Mouse (Mus musculus): ENCODE measurements at regions not wholly inside any gene's neighbourhood (a gene's known extent, or its start where the extent isn't known, plus 50 kb on each side); places are given as distances from the start of the nearest gene placed in this dataset.

- Histone ChIP-seq H3K9ac (replicated peaks; ENCODE audit: low read depth, low read length) (no peak overlapping the region), H3K4me1 (ENCODE audit: control insufficient read depth, insufficient read depth, low read length) (no peaks in the 10 kb centered on the region), H3K27me3 (ENCODE audit: control insufficient read depth, insufficient read depth, low read length) (no peaks in the 10 kb centered on the region), H3K36me3 (ENCODE audit: control insufficient read depth, insufficient read depth, low read length) (no peaks in the 10 kb centered on the region), H3K27ac (ENCODE audit: low read length) (no peak overlapping the region), H3K4me3 (ENCODE audit: low read depth, low read length) (no peak overlapping the region), H3K9me3 (ENCODE audit: control insufficient read depth, low read depth, low read length) (no peaks in the 10 kb centered on the region), H3K4me2 (replicated peaks; ENCODE audit: low read depth, low read length) (no peak overlapping the region)
- no peak for ATAC-seq (ENCODE audit: insufficient number of reproducible peaks, insufficient read depth, low FRiP score, low read depth)
Measured at GRCm38 (mm10) chr5:133020821-133021220, 477.7 kb upstream of the Auts2 start.

- Histone ChIP-seq H3K27me3 (ENCODE audit: control insufficient read depth, insufficient read depth, low read length) (no peaks in the 10 kb centered on the region), H3K9me3 (ENCODE audit: control insufficient read depth, low read depth, low read length) (no peaks in the 10 kb centered on the region), H3K36me3 (ENCODE audit: control insufficient read depth, insufficient read depth, low read length) (no peaks in the 10 kb centered on the region), H3K4me1 (ENCODE audit: control insufficient read depth, insufficient read depth, low read length) (no peaks in the 10 kb centered on the region), H3K9ac (replicated peaks; ENCODE audit: low read depth, low read length) (no peak overlapping the region), H3K27ac (ENCODE audit: low read length) (no peak overlapping the region), H3K4me3 (ENCODE audit: low read depth, low read length) (no peak overlapping the region), H3K4me2 (replicated peaks; ENCODE audit: low read depth, low read length) (no peak overlapping the region)
- WGBS, result 50% methylated on average over 1 of the region's 1 CpGs
- ATAC-seq (ENCODE audit: insufficient number of reproducible peaks, insufficient read depth, low FRiP score, low read depth), result no peak
Measured at GRCm38 (mm10) chr5:133020116-133020515, 477.0 kb upstream of the Auts2 start.

- no peaks in the 10 kb centered on the region for H3K36me3 ChIP-seq (ENCODE audit: control insufficient read depth, insufficient read depth, low read length)
- no peak overlapping the region for H3K4me2 ChIP-seq (replicated peaks; ENCODE audit: low read depth, low read length)
- H3K4me1 ChIP-seq (ENCODE audit: control insufficient read depth, insufficient read depth, low read length), result no peaks in the 10 kb centered on the region
- no peak overlapping the region for H3K27ac ChIP-seq (ENCODE audit: low read length)
- 84% methylated on average over 14 of the region's 14 CpGs for WGBS
- no peaks in the 10 kb centered on the region for H3K27me3 ChIP-seq (ENCODE audit: control insufficient read depth, insufficient read depth, low read length)
- H3K9me3 ChIP-seq (ENCODE audit: control insufficient read depth, low read depth, low read length), result no peaks in the 10 kb centered on the region
- H3K4me3 ChIP-seq (ENCODE audit: low read depth, low read length), result no peak overlapping the region
- H3K9ac ChIP-seq (replicated peaks; ENCODE audit: low read depth, low read length), result no peak overlapping the region
- no peak for ATAC-seq (ENCODE audit: insufficient number of reproducible peaks, insufficient read depth, low FRiP score, low read depth)
Measured at GRCm38 (mm10) chr5:133010624-133011575, 467.8 kb upstream of the Auts2 start.

GRCm38 (mm10) chr5:132982866-132983265, 439.7 kb upstream of the Auts2 start:
- no peaks in the 10 kb centered on the region for H3K27me3 ChIP-seq (ENCODE audit: control insufficient read depth, insufficient read depth, low read length)
- no peak overlapping the region for H3K4me3 ChIP-seq (ENCODE audit: low read depth, low read length)
- no peak overlapping the region for H3K4me2 ChIP-seq (replicated peaks; ENCODE audit: low read depth, low read length)
- WGBS, result 95% methylated on average over 7 of the region's 7 CpGs
- no peak for ATAC-seq (ENCODE audit: insufficient number of reproducible peaks, insufficient read depth, low FRiP score, low read depth)
- H3K36me3 ChIP-seq (ENCODE audit: control insufficient read depth, insufficient read depth, low read length), result no peaks in the 10 kb centered on the region
- no peaks in the 10 kb centered on the region for H3K9me3 ChIP-seq (ENCODE audit: control insufficient read depth, low read depth, low read length)
- H3K9ac ChIP-seq (replicated peaks; ENCODE audit: low read depth, low read length), result no peak overlapping the region
- no peaks in the 10 kb centered on the region for H3K4me1 ChIP-seq (ENCODE audit: control insufficient read depth, insufficient read depth, low read length)
- no peak overlapping the region for H3K27ac ChIP-seq (ENCODE audit: low read length)

GRCm38 (mm10) chr5:132979013-132979412, 435.9 kb upstream of the Auts2 start:
- Histone ChIP-seq H3K9me3 (ENCODE audit: control insufficient read depth, low read depth, low read length) (no peaks in the 10 kb centered on the region), H3K36me3 (ENCODE audit: control insufficient read depth, insufficient read depth, low read length) (no peaks in the 10 kb centered on the region), H3K27me3 (ENCODE audit: control insufficient read depth, insufficient read depth, low read length) (no peaks in the 10 kb centered on the region), H3K4me1 (ENCODE audit: control insufficient read depth, insufficient read depth, low read length) (no peaks in the 10 kb centered on the region), H3K27ac (ENCODE audit: low read length) (no peak overlapping the region), H3K4me2 (replicated peaks; ENCODE audit: low read depth, low read length) (no peak overlapping the region), H3K9ac (replicated peaks; ENCODE audit: low read depth, low read length) (no peak overlapping the region), H3K4me3 (ENCODE audit: low read depth, low read length) (no peak overlapping the region)
- no peak for ATAC-seq (ENCODE audit: insufficient number of reproducible peaks, insufficient read depth, low FRiP score, low read depth)
- WGBS, result 73% methylated on average over 5 of the region's 5 CpGs

- Histone ChIP-seq H3K9ac (replicated peaks; ENCODE audit: low read depth, low read length) (no peak overlapping the region), H3K4me3 (ENCODE audit: low read depth, low read length) (no peak overlapping the region), H3K4me2 (replicated peaks; ENCODE audit: low read depth, low read length) (no peak overlapping the region), H3K4me1 (ENCODE audit: control insufficient read depth, insufficient read depth, low read length) (no peaks in the 10 kb centered on the region), H3K27ac (ENCODE audit: low read length) (no peak overlapping the region), H3K36me3 (ENCODE audit: control insufficient read depth, insufficient read depth, low read length) (no peaks in the 10 kb centered on the region), H3K27me3 (ENCODE audit: control insufficient read depth, insufficient read depth, low read length) (no peaks in the 10 kb centered on the region), H3K9me3 (ENCODE audit: control insufficient read depth, low read depth, low read length) (no peaks in the 10 kb centered on the region)
- no peak for ATAC-seq (ENCODE audit: insufficient number of reproducible peaks, insufficient read depth, low FRiP score, low read depth)
- 76% methylated on average over 4 of the region's 4 CpGs for WGBS
Measured at GRCm38 (mm10) chr5:132975303-132975932, 432.3 kb upstream of the Auts2 start.

- H3K9me3 ChIP-seq (ENCODE audit: control insufficient read depth, low read depth, low read length), result no peaks in the 10 kb centered on the region
- no peak for ATAC-seq (ENCODE audit: insufficient number of reproducible peaks, insufficient read depth, low FRiP score, low read depth)
- H3K4me3 ChIP-seq (ENCODE audit: low read depth, low read length), result no peak overlapping the region
- H3K36me3 ChIP-seq (ENCODE audit: control insufficient read depth, insufficient read depth, low read length), result no peaks in the 10 kb centered on the region
- H3K4me2 ChIP-seq (replicated peaks; ENCODE audit: low read depth, low read length), result no peak overlapping the region
- no peak overlapping the region for H3K27ac ChIP-seq (ENCODE audit: low read length)
- H3K4me1 ChIP-seq (ENCODE audit: control insufficient read depth, insufficient read depth, low read length), result no peaks in the 10 kb centered on the region
- H3K27me3 ChIP-seq (ENCODE audit: control insufficient read depth, insufficient read depth, low read length), result no peaks in the 10 kb centered on the region
- H3K9ac ChIP-seq (replicated peaks; ENCODE audit: low read depth, low read length), result no peak overlapping the region
- WGBS, result 32% methylated on average over 3 of the region's 3 CpGs
Measured at GRCm38 (mm10) chr5:132974876-132975275, 431.7 kb upstream of the Auts2 start.

GRCm38 (mm10) chr5:132971046-132971445, 427.9 kb upstream of the Auts2 start:
- no peak overlapping the region for H3K27ac ChIP-seq (ENCODE audit: low read length)
- ATAC-seq (ENCODE audit: insufficient number of reproducible peaks, insufficient read depth, low FRiP score, low read depth), result no peak
- H3K4me2 ChIP-seq (replicated peaks; ENCODE audit: low read depth, low read length), result no peak overlapping the region
- 60% methylated on average over 7 of the region's 7 CpGs for WGBS
- H3K9ac ChIP-seq (replicated peaks; ENCODE audit: low read depth, low read length), result no peak overlapping the region
- H3K4me3 ChIP-seq (ENCODE audit: low read depth, low read length), result no peak overlapping the region
- no peaks in the 10 kb centered on the region for H3K36me3 ChIP-seq (ENCODE audit: control insufficient read depth, insufficient read depth, low read length)
- H3K9me3 ChIP-seq (ENCODE audit: control insufficient read depth, low read depth, low read length), result no peaks in the 10 kb centered on the region
- H3K27me3 ChIP-seq (ENCODE audit: control insufficient read depth, insufficient read depth, low read length), result no peaks in the 10 kb centered on the region
- no peaks in the 10 kb centered on the region for H3K4me1 ChIP-seq (ENCODE audit: control insufficient read depth, insufficient read depth, low read length)
